Mouse (Mus musculus): ENCODE data around the gene Miga2. TPM values are rescaled to one million over a fixed set of nuclear protein-coding genes. Genes with fewer than 3 reads are reported as not detected.
"Not testable (repeated sequence)": the region's sequence is repeated elsewhere in the genome, so short reads cannot be mapped to it uniquely, and the experiment has no call there.

Gene Miga2
- total RNA-seq, 1 experiment from 2014 or later: 83.5 TPM

GRCm38 (mm10) chr2:30397986-30398512 lies 34.0 kb downstream of the Miga2 start:
- no peak for DNase-seq

- no peak for DNase-seq
Observed at GRCm38 (mm10) chr2:30399191-30400171, 35.4 kb downstream of the Miga2 start.

- DNase-seq: no peak
Observed at GRCm38 (mm10) chr2:30401581-30401980, 37.5 kb downstream of the Miga2 start.

GRCm38 (mm10) chr2:30402351-30402826 lies 38.4 kb downstream of the Miga2 start:
- DNase-seq: no peak

- no peak for DNase-seq
Observed at GRCm38 (mm10) chr2:30402843-30403242, 38.8 kb downstream of the Miga2 start.

GRCm38 (mm10) chr2:30403870-30404269 lies 39.8 kb downstream of the Miga2 start:
- DNase-seq: no peak

- no peak for DNase-seq
Observed at GRCm38 (mm10) chr2:30407221-30407620, 43.2 kb downstream of the Miga2 start.

- DNase-seq: no peak
Observed at GRCm38 (mm10) chr2:30407778-30408177, 43.7 kb downstream of the Miga2 start.

GRCm38 (mm10) chr2:30408452-30409100 lies 44.5 kb downstream of the Miga2 start:
- DNase-seq: no peak

- no peak for DNase-seq
Observed at GRCm38 (mm10) chr2:30409454-30410176, 45.6 kb downstream of the Miga2 start.

- no peak for DNase-seq
Observed at GRCm38 (mm10) chr2:30413038-30413973, 49.3 kb downstream of the Miga2 start.

- DNase-seq: no peak
Observed at GRCm38 (mm10) chr2:30414101-30414500, 50.1 kb downstream of the Miga2 start.

- DNase-seq: no peak
Observed at GRCm38 (mm10) chr2:30414681-30415080, 50.6 kb downstream of the Miga2 start.

- DNase-seq: peak; percentile 95
Observed at GRCm38 (mm10) chr2:30415157-30415935, 51.3 kb downstream of the Miga2 start, which contains the start of gene Crat. Gene Crat (minus strand): TSS chr2:30415813.

GRCm38 (mm10) chr2:30415936-30416648 lies 52.1 kb downstream of the Miga2 start, which contains the start of gene Ptpa:
Gene Ptpa (plus strand): TSS chr2:30416039.
- peak; percentile 94 for DNase-seq

- DNase-seq: no peak
Observed at GRCm38 (mm10) chr2:30416649-30416965, 52.6 kb downstream of the Miga2 start.

GRCm38 (mm10) chr2:30417154-30417553 lies 53.1 kb downstream of the Miga2 start:
- DNase-seq: not testable (repeated sequence)

- no peak for DNase-seq
Observed at GRCm38 (mm10) chr2:30417595-30418165, 53.6 kb downstream of the Miga2 start.

GRCm38 (mm10) chr2:30418259-30418658 lies 54.2 kb downstream of the Miga2 start:
- no peak for DNase-seq

Measured in adrenal gland, postnatal 25 days (tissue).